Mouse (Mus musculus): Measurements from ENCODE around the gene Il16. TPM values are rescaled to one million over a fixed set of nuclear protein-coding genes. Genes with fewer than 3 reads are reported as not detected.

Il16 gene
- polyA plus RNA-seq, 2 experiments: 5.8 to 6.6 TPM

GRCm38 (mm10) chr7:83641163-83641562, 104.4 kb downstream of the Il16 start:
- Histone ChIP-seq H3K4me1 (ENCODE audit: control insufficient read depth, insufficient read depth, low read length) (no peaks in the 10 kb centered on the region), H3K27me3 (ENCODE audit: control insufficient read depth, insufficient read depth, low read length) (no peaks in the 10 kb centered on the region), H3K9me3 (ENCODE audit: control insufficient read depth, low read length) (no peaks in the 10 kb centered on the region), H3K27ac (replicated peaks; ENCODE audit: low read depth, low read length) (no peak overlapping the region), H3K36me3 (ENCODE audit: control insufficient read depth, insufficient read depth, low read length) (peaks cover 49% of the 10 kb centered on the region), H3K4me2 (replicated peaks; ENCODE audit: low read depth, low read length, severe bottlenecking) (no peak overlapping the region), H3K9ac (ENCODE audit: low read depth, low read length, severe bottlenecking) (no peak overlapping the region), H3K4me3 (replicated peaks; ENCODE audit: low read length) (no peak overlapping the region)
- no peak for TF ChIP-seq POLR2A (IDR thresholded peaks at IDR 0.05; ENCODE audit: borderline replicate concordance, extremely low read depth, insufficient read depth, insufficient read length)
- DNase-seq (ENCODE audit: low spot score) (no peak), ATAC-seq (ENCODE audit: low FRiP score, low read depth) (no peak)
- WGBS: 74% methylated on average over 2 of the region's 2 CpGs

DNA sequence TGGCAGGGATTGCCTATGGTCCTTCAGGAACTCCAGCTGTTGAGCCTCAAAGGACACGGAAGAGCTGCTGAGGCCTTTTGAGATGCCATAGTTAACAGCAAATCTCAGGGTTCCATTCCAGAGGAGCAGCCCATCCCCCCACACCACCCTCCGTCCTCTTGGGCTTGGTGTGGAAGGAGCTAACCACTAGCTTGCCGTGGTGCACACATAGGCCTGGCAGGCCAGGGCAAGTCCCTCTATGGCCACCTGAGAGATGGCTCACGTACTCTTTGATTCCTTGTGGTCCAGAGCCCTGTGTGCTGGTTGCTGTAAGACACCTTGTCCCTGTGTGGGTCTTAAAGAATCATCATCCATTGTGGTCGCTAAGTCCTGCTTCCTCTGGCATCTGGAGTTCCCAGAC, 104.9 kb downstream of the Il16 start:
- peaks cover 49% of the 10 kb centered on the region for H3K36me3 ChIP-seq (ENCODE audit: control insufficient read depth, insufficient read depth, low read length)
- no peak overlapping the region for H3K9ac ChIP-seq (ENCODE audit: low read depth, low read length, severe bottlenecking)
- no peak overlapping the region for H3K4me2 ChIP-seq (replicated peaks; ENCODE audit: low read depth, low read length, severe bottlenecking)
- H3K9me3 ChIP-seq (ENCODE audit: control insufficient read depth, low read length): no peaks in the 10 kb centered on the region
- no peaks in the 10 kb centered on the region for H3K4me1 ChIP-seq (ENCODE audit: control insufficient read depth, insufficient read depth, low read length)
- no peaks in the 10 kb centered on the region for H3K27me3 ChIP-seq (ENCODE audit: control insufficient read depth, insufficient read depth, low read length)
- WGBS: 82% methylated on average over 5 of the region's 5 CpGs
- ATAC-seq (ENCODE audit: low FRiP score, low read depth): no peak
- no peak for DNase-seq (ENCODE audit: low spot score)
- no peak for TF ChIP-seq POLR2A (IDR thresholded peaks at IDR 0.05; ENCODE audit: borderline replicate concordance, extremely low read depth, insufficient read depth, insufficient read length)
- H3K4me3 ChIP-seq (replicated peaks; ENCODE audit: low read length): no peak overlapping the region
- H3K27ac ChIP-seq (replicated peaks; ENCODE audit: low read depth, low read length): no peak overlapping the region

DNA sequence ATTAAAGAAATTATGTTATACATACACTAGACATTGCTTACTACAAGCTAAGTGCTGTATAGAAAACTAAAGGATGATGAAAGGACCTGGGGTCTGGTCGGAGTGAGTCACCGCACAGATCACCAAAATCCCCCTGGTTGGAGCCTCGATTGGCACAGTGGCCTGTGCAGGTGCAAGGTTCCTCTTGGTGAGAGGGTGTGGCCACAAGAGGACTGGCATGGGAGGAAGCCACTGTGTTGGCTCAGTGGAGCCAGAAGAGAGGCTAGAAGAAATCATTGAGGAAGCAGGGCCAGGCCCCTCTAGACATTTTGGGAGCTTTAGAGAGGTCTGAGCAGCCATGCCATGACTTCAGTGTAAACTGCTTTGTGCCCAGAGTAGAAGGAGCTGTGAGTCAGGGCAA, 106.4 kb downstream of the Il16 start:
- Histone ChIP-seq H3K4me3 (replicated peaks; ENCODE audit: low read length) (no peak overlapping the region), H3K36me3 (ENCODE audit: control insufficient read depth, insufficient read depth, low read length) (peaks cover 49% of the 10 kb centered on the region), H3K4me2 (replicated peaks; ENCODE audit: low read depth, low read length, severe bottlenecking) (no peak overlapping the region), H3K4me1 (ENCODE audit: control insufficient read depth, insufficient read depth, low read length) (0 out of 2 replicates have a peak, but pooled peaks cover under 1% of the 10 kb centered on the region), H3K9me3 (ENCODE audit: control insufficient read depth, low read length) (no peaks in the 10 kb centered on the region), H3K9ac (ENCODE audit: low read depth, low read length, severe bottlenecking) (no peak overlapping the region), H3K27ac (replicated peaks; ENCODE audit: low read depth, low read length) (no peak overlapping the region), H3K27me3 (ENCODE audit: control insufficient read depth, insufficient read depth, low read length) (no peaks in the 10 kb centered on the region)
- WGBS: 83% methylated on average over 3 of the region's 3 CpGs
- DNase-seq (ENCODE audit: low spot score): no peak
- no peak for ATAC-seq (ENCODE audit: low FRiP score, low read depth)
- TF ChIP-seq POLR2A (IDR thresholded peaks at IDR 0.05; ENCODE audit: borderline replicate concordance, extremely low read depth, insufficient read depth, insufficient read length): no peak

DNA sequence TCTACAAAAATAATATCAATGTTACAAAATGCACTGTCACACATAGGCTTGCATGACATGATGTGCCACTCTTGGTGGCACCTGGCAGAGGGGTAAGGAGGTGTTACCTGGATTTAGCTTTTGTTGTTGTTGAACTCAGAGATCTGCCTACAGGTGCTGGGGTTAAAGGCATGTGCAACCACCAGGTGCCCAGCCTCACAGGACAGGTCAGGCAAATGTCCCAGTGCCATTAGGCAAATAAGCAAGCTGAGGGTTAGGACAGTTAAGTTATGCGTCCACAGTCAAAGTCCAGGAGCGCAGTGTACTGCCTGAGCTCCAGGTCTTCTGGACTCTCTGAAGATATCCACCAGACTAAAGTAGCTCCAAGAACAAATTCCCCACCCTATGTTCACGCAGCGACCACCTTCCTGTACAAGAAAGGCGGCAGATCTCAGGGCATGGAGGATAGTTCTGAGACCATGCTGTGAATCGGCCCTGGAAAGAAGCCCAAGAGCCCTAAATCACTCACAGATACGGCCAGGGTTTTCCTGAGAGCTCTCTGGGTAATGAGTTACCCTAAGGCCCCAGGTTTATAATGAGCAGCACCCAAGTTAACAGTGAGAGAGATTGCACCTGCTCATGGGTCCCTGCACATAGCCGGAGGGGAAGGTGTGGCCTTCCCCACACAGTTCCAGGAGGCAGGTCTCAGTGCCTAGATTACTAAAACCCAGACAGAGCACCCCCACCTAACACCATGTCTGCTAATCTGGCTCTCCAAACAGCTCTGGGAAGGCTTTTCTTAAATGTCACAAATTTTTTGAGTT, 107.5 kb downstream of the Il16 start:
- Histone ChIP-seq H3K4me2 (replicated peaks; ENCODE audit: low read depth, low read length, severe bottlenecking) (no peak overlapping the region), H3K9ac (ENCODE audit: low read depth, low read length, severe bottlenecking) (no peak overlapping the region), H3K9me3 (ENCODE audit: control insufficient read depth, low read length) (no peaks in the 10 kb centered on the region), H3K27me3 (ENCODE audit: control insufficient read depth, insufficient read depth, low read length) (no peaks in the 10 kb centered on the region), H3K36me3 (ENCODE audit: control insufficient read depth, insufficient read depth, low read length) (peaks cover 39% of the 10 kb centered on the region), H3K4me3 (replicated peaks; ENCODE audit: low read length) (no peak overlapping the region), H3K27ac (replicated peaks; ENCODE audit: low read depth, low read length) (no peak overlapping the region), H3K4me1 (ENCODE audit: control insufficient read depth, insufficient read depth, low read length) (peaks cover 11% of the 10 kb centered on the region)
- TF ChIP-seq POLR2A (IDR thresholded peaks at IDR 0.05; ENCODE audit: borderline replicate concordance, extremely low read depth, insufficient read depth, insufficient read length): no peak
- ATAC-seq (ENCODE audit: low FRiP score, low read depth) (no peak), DNase-seq (ENCODE audit: low spot score) (no peak)
- 90% methylated on average over 8 of the region's 8 CpGs for WGBS

DNA sequence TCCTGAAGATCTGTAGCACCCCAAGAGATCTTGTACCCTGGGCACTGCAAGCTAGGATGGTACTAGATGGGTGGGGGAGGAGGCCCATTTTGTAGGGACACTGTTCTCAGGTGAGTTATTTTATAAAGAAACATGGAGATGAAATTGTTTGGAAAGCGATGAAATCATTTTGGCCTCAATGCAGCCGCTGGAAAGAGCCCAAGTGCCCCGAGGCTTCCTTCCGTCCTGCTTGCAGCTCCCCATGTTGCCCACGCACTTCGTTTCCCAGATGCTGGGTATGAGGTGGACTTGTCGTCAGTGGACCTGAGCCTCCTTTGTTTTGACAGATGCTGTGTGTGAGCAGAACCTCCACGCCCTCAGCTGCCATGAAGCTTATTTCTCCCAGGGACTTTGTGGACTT, 109.1 kb downstream of the Il16 start:
- no peak overlapping the region for H3K4me2 ChIP-seq (replicated peaks; ENCODE audit: low read depth, low read length, severe bottlenecking)
- no peak for TF ChIP-seq POLR2A (IDR thresholded peaks at IDR 0.05; ENCODE audit: borderline replicate concordance, extremely low read depth, insufficient read depth, insufficient read length)
- WGBS: 80% methylated on average over 8 of the region's 8 CpGs
- H3K27ac ChIP-seq (replicated peaks; ENCODE audit: low read depth, low read length): no peak overlapping the region
- peaks cover 18% of the 10 kb centered on the region for H3K4me1 ChIP-seq (ENCODE audit: control insufficient read depth, insufficient read depth, low read length)
- peaks cover 31% of the 10 kb centered on the region for H3K36me3 ChIP-seq (ENCODE audit: control insufficient read depth, insufficient read depth, low read length)
- H3K9ac ChIP-seq (ENCODE audit: low read depth, low read length, severe bottlenecking): no peak overlapping the region
- H3K9me3 ChIP-seq (ENCODE audit: control insufficient read depth, low read length): no peaks in the 10 kb centered on the region
- ATAC-seq (ENCODE audit: low FRiP score, low read depth) (no peak), DNase-seq (ENCODE audit: low spot score) (no peak)
- H3K27me3 ChIP-seq (ENCODE audit: control insufficient read depth, insufficient read depth, low read length): no peaks in the 10 kb centered on the region
- no peak overlapping the region for H3K4me3 ChIP-seq (replicated peaks; ENCODE audit: low read length)

Data from limb, embryonic 14.5 days (tissue).